Mouse (Mus musculus): ENCODE results near the gene Txn2. TPM values are rescaled to one million over a fixed set of nuclear protein-coding genes. Genes with fewer than 3 reads are reported as not detected.
A peak's percentile ranks its signal among the peaks of the same experiment; 100 is the strongest.
"Not testable (repeated sequence)": the region's sequence is repeated elsewhere in the genome, so short reads cannot be mapped to it uniquely, and the experiment has no call there.

Gene Txn2
- total and polyA plus RNA-seq, 3 experiments: 260 to 403 (median 299) TPM

- Histone ChIP-seq H3K27ac (no peak overlapping the region), H3K9ac (ENCODE audit: low read depth, low read length) (no peak overlapping the region), H3K4me1 (ENCODE audit: control insufficient read depth, insufficient read depth, low read length) (no peaks in the 10 kb centered on the region), H3K36me3 (ENCODE audit: control insufficient read depth, insufficient read depth, low read length) (no peaks in the 10 kb centered on the region), H3K79me2 (replicated peaks; ENCODE audit: control insufficient read depth, insufficient read depth, low read length) (no peaks in the 10 kb centered on the region), H3K27me3 (ENCODE audit: control insufficient read depth, insufficient read depth, low read length) (no peaks in the 10 kb centered on the region), H3K4me3 (no peak overlapping the region)
- TF ChIP-seq POLR2A (IDR thresholded peaks at IDR 0.05; ENCODE audit: insufficient read depth, low read depth, low read length) (no peak), EP300 (IDR thresholded peaks at IDR 0.05; ENCODE audit: insufficient read depth, low read depth, low read length) (no peak), CTCF (IDR thresholded peaks at IDR 0.05) (no peak)
- 82% methylated on average over 3 of the region's 3 CpGs for WGBS
- intact Hi-C loops (cut with DNase I): no loop called here
- no peak for DNase-seq
Observed at GRCm38 (mm10) chr15:77872996-77873395, 55.8 kb downstream of the Txn2 start.

- intact Hi-C loops (cut with DNase I): no loop called here
- peaks cover 2% of the 10 kb centered on the region for H3K4me1 ChIP-seq (ENCODE audit: control insufficient read depth, insufficient read depth, low read length)
- no peak for DNase-seq
- no peak overlapping the region for H3K27ac ChIP-seq
- TF ChIP-seq CTCF (IDR thresholded peaks at IDR 0.05) (no peak), POLR2A (IDR thresholded peaks at IDR 0.05; ENCODE audit: insufficient read depth, low read depth, low read length) (no peak), EP300 (IDR thresholded peaks at IDR 0.05; ENCODE audit: insufficient read depth, low read depth, low read length) (no peak)
- H3K4me3 ChIP-seq: no peak overlapping the region
- no peaks in the 10 kb centered on the region for H3K36me3 ChIP-seq (ENCODE audit: control insufficient read depth, insufficient read depth, low read length)
- H3K27me3 ChIP-seq (ENCODE audit: control insufficient read depth, insufficient read depth, low read length): no peaks in the 10 kb centered on the region
- WGBS: 88% methylated on average over 5 of the region's 5 CpGs
- H3K9ac ChIP-seq (ENCODE audit: low read depth, low read length): no peak overlapping the region
- no peaks in the 10 kb centered on the region for H3K79me2 ChIP-seq (replicated peaks; ENCODE audit: control insufficient read depth, insufficient read depth, low read length)
Observed at GRCm38 (mm10) chr15:77868340-77868739, 60.5 kb downstream of the Txn2 start.

GRCm38 (mm10) chr15:77867231-77867968, 61.4 kb downstream of the Txn2 start:
- H3K9ac ChIP-seq (ENCODE audit: low read depth, low read length); DNase-seq; intact Hi-C loops (cut with DNase I); H3K36me3 ChIP-seq (ENCODE audit: control insufficient read depth, insufficient read depth, low read length); H3K27me3 ChIP-seq (ENCODE audit: control insufficient read depth, insufficient read depth, low read length); H3K4me3 ChIP-seq; H3K4me1 ChIP-seq (ENCODE audit: control insufficient read depth, insufficient read depth, low read length); H3K27ac ChIP-seq; H3K79me2 ChIP-seq (replicated peaks; ENCODE audit: control insufficient read depth, insufficient read depth, low read length): not testable (repeated sequence)
- WGBS: 72% methylated on average over 9 of the region's 10 CpGs
- TF ChIP-seq CTCF (IDR thresholded peaks at IDR 0.05): 0 out of 2 replicates have a peak, but pooled peaks have one; percentile 9

- no peaks in the 10 kb centered on the region for H3K79me2 ChIP-seq (replicated peaks; ENCODE audit: control insufficient read depth, insufficient read depth, low read length)
- H3K9ac ChIP-seq (ENCODE audit: low read depth, low read length): no peak overlapping the region
- WGBS: 49% methylated on average over 11 of the region's 11 CpGs
- intact Hi-C loops (cut with DNase I): no loop called here
- H3K27ac ChIP-seq: peak overlapping the region; percentile 57
- no peak for DNase-seq
- no peak for TF ChIP-seq CTCF (IDR thresholded peaks at IDR 0.05)
- no peak for TF ChIP-seq EP300 (IDR thresholded peaks at IDR 0.05; ENCODE audit: insufficient read depth, low read depth, low read length)
- no peak for TF ChIP-seq POLR2A (IDR thresholded peaks at IDR 0.05; ENCODE audit: insufficient read depth, low read depth, low read length)
- peaks cover 6% of the 10 kb centered on the region for H3K4me1 ChIP-seq (ENCODE audit: control insufficient read depth, insufficient read depth, low read length)
- no peaks in the 10 kb centered on the region for H3K36me3 ChIP-seq (ENCODE audit: control insufficient read depth, insufficient read depth, low read length)
- no peak overlapping the region for H3K4me3 ChIP-seq
- H3K27me3 ChIP-seq (ENCODE audit: control insufficient read depth, insufficient read depth, low read length): no peaks in the 10 kb centered on the region
Observed at GRCm38 (mm10) chr15:77866583-77867220, 62.1 kb downstream of the Txn2 start.

Other genes starting within 250 kb of the Txn2 start
- under 1 TPM in 1 of 2 experiments, not detected in 1; 0.48 TPM for gene Apol7e, start 230.1 kb downstream of the Txn2 start, total RNA-seq (2021)
- gene Apol7e, start 230.1 kb downstream of the Txn2 start, polyA plus RNA-seq (2012; rRNA removed): 0.23 and 0.43 TPM in 2 replicates
- gene Apol9b, start 200.0 kb downstream of the Txn2 start, total RNA-seq (2021): not detected
- gene Apol9b, start 200.0 kb downstream of the Txn2 start, polyA plus RNA-seq (2012; rRNA removed): 0.53 and 1.7 TPM in 2 replicates
- under 1 TPM in 1 of 2 experiments, not detected in 1; 0.55 TPM for gene Apol8, start 172.0 kb downstream of the Txn2 start, total RNA-seq (2021)
- gene Apol8, start 172.0 kb downstream of the Txn2 start, polyA plus RNA-seq (2012; rRNA removed): 0.06 TPM in 1 of 2 replicates, not detected in the other
- 100 to 1,000 TPM in 1 of 2 experiments, 10 to 100 TPM in 1; 88.3 to 111 TPM for gene Myh9, start 86.8 kb downstream of the Txn2 start, total RNA-seq (2021)
- 30.4 and 46.8 TPM in 2 replicates for gene Myh9, start 86.8 kb downstream of the Txn2 start, polyA plus RNA-seq (2012; rRNA removed)
- under 1 TPM; 0.39 to 0.84 TPM for gene Foxred2, start 27.7 kb upstream of the Txn2 start, total RNA-seq (2021)
- gene Foxred2, start 27.7 kb upstream of the Txn2 start, polyA plus RNA-seq (2012; rRNA removed): 0.96 and 1.1 TPM in 2 replicates
- 10 to 100 TPM; 62.6 to 64.4 TPM for gene Eif3d, start 41.8 kb upstream of the Txn2 start, total RNA-seq (2021)
- 69.5 and 87.6 TPM in 2 replicates for gene Eif3d, start 41.8 kb upstream of the Txn2 start, polyA plus RNA-seq (2012; rRNA removed)
- not detected for gene Cacng2, start 191.0 kb upstream of the Txn2 start, total RNA-seq (2021)
- gene Cacng2, start 191.0 kb upstream of the Txn2 start, polyA plus RNA-seq (2012; rRNA removed): 0.03 TPM in 1 of 2 replicates, not detected in the other
- 10 to 100 TPM in 1 of 2 experiments, 1 to 10 TPM in 1; 9.3 to 10.0 TPM for gene Ift27, start 245.1 kb upstream of the Txn2 start, total RNA-seq (2021)
- 22.6 and 22.8 TPM in 2 replicates for gene Ift27, start 245.1 kb upstream of the Txn2 start, polyA plus RNA-seq (2012; rRNA removed)

Measured in heart, adult 2 months (tissue).